Mouse (Mus musculus) ES-Bruce4 (cell line): Measurements from ENCODE around the gene Xpnpep3. TPM values are rescaled to one million over a fixed set of nuclear protein-coding genes. Genes with fewer than 3 reads are reported as not detected.

Experiments
- H3K27ac ChIP-seq: 2 replicates; pipeline ENCODE4 v1.5.1; 2012; ENCODE audit warnings: low read length, inconsistent platforms; ENCODE audit not compliant: insufficient read depth
- H3K27me3 ChIP-seq: 2 replicates; pipeline ENCODE4 v1.6.1; 2012; ENCODE audit warnings: mild to moderate bottlenecking, low read length, inconsistent platforms; ENCODE audit not compliant: control insufficient read depth, poor library complexity, insufficient read depth, severe bottlenecking
- H3K36me3 ChIP-seq: 2 replicates; pipeline ENCODE4 v1.6.1; 2012; ENCODE audit warnings: inconsistent platforms, mild to moderate bottlenecking, low read length, moderate library complexity; ENCODE audit not compliant: control insufficient read depth, poor library complexity, insufficient read depth, severe bottlenecking
- H3K4me1 ChIP-seq: one replicate; pipeline ENCODE4 v1.8.1; 2011; ENCODE audit warnings: low read length; ENCODE audit not compliant: control insufficient read depth, insufficient read depth
- H3K4me3 ChIP-seq: 2 replicates; pipeline ENCODE4 v1.5.1; 2011; ENCODE audit warnings: low read depth, mild to moderate bottlenecking, low read length
- H3K9ac ChIP-seq: 2 replicates; pipeline ENCODE4 v1.6.1; 2012; ENCODE audit warnings: low read depth, mild to moderate bottlenecking, inconsistent platforms; ENCODE audit not compliant: poor library complexity, severe bottlenecking
- H3K9me3 ChIP-seq: replicated peaks from 2 replicates; pipeline ENCODE4 v1.6.1; 2012; ENCODE audit warnings: mild to moderate bottlenecking, low read length, inconsistent platforms; ENCODE audit not compliant: control insufficient read depth, poor library complexity, insufficient read depth, severe bottlenecking
- CTCF ChIP-seq: IDR thresholded peaks from one replicate; pipeline ENCODE4 v1.8.1; 2011; ENCODE audit warnings: low read depth, low read length
- EP300 ChIP-seq: IDR thresholded peaks from 2 replicates; pipeline ENCODE4 v1.6.1; 2011; ENCODE audit warnings: low read depth, low read length; ENCODE audit not compliant: insufficient read depth
- POLR2A ChIP-seq: IDR thresholded peaks from one replicate; pipeline ENCODE4 v1.8.1; 2011; ENCODE audit warnings: low read length; ENCODE audit not compliant: insufficient read depth
- polyA plus RNA-seq: library from polyadenylated mRNA; stranded (reverse); fragments of >200 nt; gene quantifications from 2 replicates; pipeline ENCODE4 v1.2.4, GENCODE M21; 2011; ENCODE audit warnings: low read depth; ENCODE audit not compliant: missing spikeins, insufficient read depth, insufficient read length

Gene Xpnpep3
- polyA plus RNA-seq, 1 experiment = 26.7 TPM

GRCm38 (mm10) chr15:81465901-81466737 is 66.2 kb downstream of the Xpnpep3 start, which contains the start of gene Rbx1:
TSS of gene Rbx1 (plus strand) at chr15:81466296.
- TF ChIP-seq EP300 (no peak), CTCF (no peak), POLR2A (peak; percentile 83)
- H3K4me1 ChIP-seq = no peaks in the 10 kb centered on the region
- H3K9ac ChIP-seq = peak within 1 kb of the TSS; percentile 88

GRCm38 (mm10) chr15:81466738-81467113 is 66.8 kb downstream of the Xpnpep3 start:
- no peaks in the 10 kb centered on the region for H3K4me1 ChIP-seq
- TF ChIP-seq POLR2A (no peak), CTCF (no peak), EP300 (no peak)
- H3K36me3 ChIP-seq = peaks cover 22% of the 10 kb centered on the region
- H3K4me3 ChIP-seq = peak overlapping the region; percentile 98
- H3K27me3 ChIP-seq = no peaks in the 10 kb centered on the region
- peak overlapping the region; percentile 84 for H3K9ac ChIP-seq
- H3K9me3 ChIP-seq = no peaks in the 10 kb centered on the region
- H3K27ac ChIP-seq = peak overlapping the region; percentile 29; the same call in 1 of the 2 replicates

More at GRCm38 (mm10) chr15:81465901-81466737, 66.2 kb downstream of the Xpnpep3 start, which contains the start of gene Rbx1:
- peaks cover 16% of the 10 kb centered on the region for H3K36me3 ChIP-seq
- H3K9me3 ChIP-seq = no peaks in the 10 kb centered on the region
- H3K27me3 ChIP-seq = no peaks in the 10 kb centered on the region
- H3K4me3 ChIP-seq = peak within 1 kb of the TSS; percentile 98
- peak within 1 kb of the TSS; percentile 79 for H3K27ac ChIP-seq

GRCm38 (mm10) chr15:81470735-81471134 is 70.8 kb downstream of the Xpnpep3 start:
- Histone ChIP-seq H3K4me1 (no peaks in the 10 kb centered on the region), H3K36me3 (peaks cover 46% of the 10 kb centered on the region)

GRCm38 (mm10) chr15:81472256-81472655 is 72.3 kb downstream of the Xpnpep3 start:
- Histone ChIP-seq H3K27ac (no peak overlapping the region), H3K27me3 (no peaks in the 10 kb centered on the region), H3K9ac (no peak overlapping the region), H3K4me1 (no peaks in the 10 kb centered on the region), H3K36me3 (peaks cover 46% of the 10 kb centered on the region), H3K4me3 (no peak overlapping the region), H3K9me3 (no peaks in the 10 kb centered on the region)
- TF ChIP-seq EP300 (no peak), CTCF (no peak), POLR2A (no peak)

More at GRCm38 (mm10) chr15:81470735-81471134, 70.8 kb downstream of the Xpnpep3 start:
- H3K27me3 ChIP-seq = no peaks in the 10 kb centered on the region
- H3K4me3 ChIP-seq = no peak overlapping the region
- no peak overlapping the region for H3K9ac ChIP-seq
- TF ChIP-seq CTCF = no peak
- no peak for TF ChIP-seq EP300
- TF ChIP-seq POLR2A = no peak
- H3K27ac ChIP-seq = no peak overlapping the region
- H3K9me3 ChIP-seq = no peaks in the 10 kb centered on the region

- Histone ChIP-seq H3K9me3 (no peaks in the 10 kb centered on the region), H3K9ac (no peak overlapping the region), H3K27me3 (no peaks in the 10 kb centered on the region), H3K36me3 (peaks cover 34% of the 10 kb centered on the region), H3K4me3 (no peak overlapping the region), H3K4me1 (no peaks in the 10 kb centered on the region), H3K27ac (peak overlapping the region; percentile 37; the same call in 1 of the 2 replicates)
- TF ChIP-seq POLR2A = no peak
- TF ChIP-seq CTCF = peak; percentile 12
These were observed 75.7 kb downstream of the Xpnpep3 start for GRCm38 (mm10) chr15:81475654-81476053.

- Histone ChIP-seq H3K4me1 (no peaks in the 10 kb centered on the region), H3K36me3 (peaks cover 25% of the 10 kb centered on the region), H3K27me3 (no peaks in the 10 kb centered on the region), H3K9ac (no peak overlapping the region), H3K9me3 (no peaks in the 10 kb centered on the region), H3K27ac (peak overlapping the region; percentile 80; the same call in 1 of the 2 replicates), H3K4me3 (peak overlapping the region; percentile 55)
- TF ChIP-seq CTCF (no peak), EP300 (no peak), POLR2A (no peak)
These were observed 76.7 kb downstream of the Xpnpep3 start for GRCm38 (mm10) chr15:81476597-81476996.
